17 mouse cellular contexts compared by ENCODE assay signal in genomic region chr9:37188024-37188423, GRCm38 (mm10). TPM values are rescaled to one million over a fixed set of nuclear protein-coding genes. Genes with fewer than 3 reads are reported as not detected.
"Had no signal": no experiment of that assay in that cellular context is flagged by ENCODE, and none has a peak within 500 bp of the region (broad histone marks: within the 10 kb centered on the region; RNA-seq: fewer than 3 reads in every experiment).

No protein-coding gene starts in this region.

- H3K4me1 ChIP-seq: neural tube, embryonic 13.5 days; stomach, embryonic 15.5 days had no signal

- H3K27ac ChIP-seq: neural tube, embryonic 13.5 days; neural tube, embryonic 15.5 days; stomach, embryonic 15.5 days; stomach, postnatal 0 days had no signal

- H3K27me3 ChIP-seq: neural tube, embryonic 13.5 days; neural tube, embryonic 15.5 days; stomach, embryonic 15.5 days had no signal

- H3K36me3 ChIP-seq: neural tube, embryonic 13.5 days; neural tube, embryonic 15.5 days; stomach, embryonic 15.5 days had no signal

- H3K4me3 ChIP-seq: neural tube, embryonic 13.5 days; neural tube, embryonic 15.5 days; stomach, embryonic 15.5 days had no signal

- DNase-seq: retina, postnatal 1 day; right cerebral cortex, adult 18-20 months; right cerebral cortex, postnatal 14 days; right cerebral cortex, postnatal 25 days; right cerebral cortex, postnatal 4 days; spleen, adult 18-20 months; thymus, adult 18-20 months; thymus, adult 2 months; thymus, postnatal 14 days; thymus, postnatal 25 days; thymus, postnatal 36 days; thymus, postnatal 4 days had no signal

- H3K9ac ChIP-seq: neural tube, embryonic 13.5 days; neural tube, embryonic 15.5 days; stomach, embryonic 15.5 days had no signal

RNA-seq across cellular contexts. Expression of gene Pknox2, which starts 40.8 kb away (rescaled TPM):
- total RNA-seq: neutrophil, adult 5-6 weeks had no signal
